Mouse (Mus musculus) lung, adult 2 months (tissue): ENCODE data around the gene Hpgd. TPM values are rescaled to one million over a fixed set of nuclear protein-coding genes. Genes with fewer than 3 reads are reported as not detected.

Experiments
- DNase-seq: peaks from one replicate; pipeline ENCODE4 v3.0.0; 2022
- H3K4me1 ChIP-seq: fragments of 200-500 bp; 2 replicates; pipeline ENCODE4 v1.6.1; 2011; ENCODE audit warnings: low read length; ENCODE audit not compliant: control insufficient read depth, insufficient read depth
- H3K4me3 ChIP-seq: fragments of 200-500 bp; replicated peaks from 2 replicates; pipeline ENCODE3; 2011; ENCODE audit warnings: low read depth, mild to moderate bottlenecking, control low read depth, low read length; ENCODE audit errors: extremely low read depth
- CTCF ChIP-seq: fragments of 200-500 bp; IDR thresholded peaks from 2 replicates; pipeline ENCODE4 v1.5.1; 2011; ENCODE audit warnings: mild to moderate bottlenecking, low read length, control low read depth; ENCODE audit not compliant: insufficient read depth
- POLR2A ChIP-seq: fragments of 200-500 bp; IDR thresholded peaks from 2 replicates; pipeline ENCODE4 v1.6.1; 2011; ENCODE audit warnings: low read depth, mild to moderate bottlenecking, control low read depth, low read length, borderline replicate concordance; ENCODE audit errors: extremely low read depth
- WGBS: fragments of 180-500 bp; shearing (Covaris S2); methylation state at CpG from one replicate; pipeline ENCODE4 v1.1.7; 2018; 5-methylcytosine and 5-hydroxymethylcytosine counted together
- polyA plus RNA-seq: library from polyadenylated mRNA; depleted of rRNA; stranded (reverse); fragments of >200 nt; gene quantifications from 2 replicates; pipeline ENCODE4 v1.2.3, GENCODE M21; 2012

Gene Hpgd
- polyA plus RNA-seq, 1 experiment: 213 TPM

- no peak overlapping the region for H3K4me3 ChIP-seq
- H3K4me1 ChIP-seq: peaks cover 9% of the 10 kb centered on the region
- TF ChIP-seq CTCF (no peak), POLR2A (no peak)
- DNase-seq: no peak
- 78% methylated on average over 5 of the region's 5 CpGs for WGBS
Measured at GRCm38 (mm10) chr8:56345641-56346420, 51.4 kb downstream of the Hpgd start.

- DNase-seq: no peak
- Histone ChIP-seq H3K4me1 (no peaks in the 10 kb centered on the region), H3K4me3 (no peak overlapping the region)
- WGBS: 82% methylated on average over 2 of the region's 2 CpGs
- TF ChIP-seq POLR2A (no peak), CTCF (no peak)
Measured at GRCm38 (mm10) chr8:56363180-56363579, 68.8 kb downstream of the Hpgd start.
